Mouse (Mus musculus): ENCODE measurements around the gene Olfr1121. TPM values are rescaled to one million over a fixed set of nuclear protein-coding genes. Genes with fewer than 3 reads are reported as not detected.
"Not testable (repeated sequence)": the region's sequence is repeated elsewhere in the genome, so short reads cannot be mapped to it uniquely, and the experiment has no call there.

The Olfr1121 gene
- polyA plus RNA-seq (2011; ENCODE audit: insufficient read depth, insufficient read length, low read depth, missing spikeins) = not detected in 2 replicates

GRCm38 (mm10) chr2:87369595-87369994, at the start of gene Olfr1121:
Gene Olfr1121, plus strand, starts transcription at chr2:87369895.
- no peaks in the 10 kb centered on the region for H3K4me1 ChIP-seq (ENCODE audit: control insufficient read depth, insufficient read depth, low read length)
- H3K9ac ChIP-seq (ENCODE audit: low read depth, poor library complexity, severe bottlenecking) = no peak within 1 kb of the TSS
- no peaks in the 10 kb centered on the region for H3K27me3 ChIP-seq (ENCODE audit: control insufficient read depth, insufficient read depth, low read length, poor library complexity, severe bottlenecking)
- TF ChIP-seq POLR2A (IDR thresholded peaks at IDR 0.05; ENCODE audit: insufficient read depth, low read length) (no peak), CTCF (IDR thresholded peaks at IDR 0.05; ENCODE audit: low read depth, low read length) (no peak), EP300 (IDR thresholded peaks at IDR 0.05; ENCODE audit: insufficient read depth, low read depth, low read length) (no peak)
- H3K9me3 ChIP-seq (replicated peaks; ENCODE audit: control insufficient read depth, insufficient read depth, low read length, poor library complexity, severe bottlenecking) = no peaks in the 10 kb centered on the region
- no peaks in the 10 kb centered on the region for H3K36me3 ChIP-seq (ENCODE audit: control insufficient read depth, insufficient read depth, low read length, poor library complexity, severe bottlenecking)
- no peak within 1 kb of the TSS for H3K4me3 ChIP-seq (ENCODE audit: low read depth, low read length)
- H3K27ac ChIP-seq (ENCODE audit: insufficient read depth, low read length) = no peak within 1 kb of the TSS

GRCm38 (mm10) chr2:87354515-87354914, 15.2 kb upstream of the Olfr1121 start, which contains the start of gene Olfr1120:
Gene Olfr1120, plus strand, starts transcription at chr2:87354815.
- no peak within 1 kb of the TSS for H3K27ac ChIP-seq (ENCODE audit: insufficient read depth, low read length)
- H3K4me1 ChIP-seq (ENCODE audit: control insufficient read depth, insufficient read depth, low read length) = no peaks in the 10 kb centered on the region
- no peak within 1 kb of the TSS for H3K4me3 ChIP-seq (ENCODE audit: low read depth, low read length)
- no peaks in the 10 kb centered on the region for H3K9me3 ChIP-seq (replicated peaks; ENCODE audit: control insufficient read depth, insufficient read depth, low read length, poor library complexity, severe bottlenecking)
- TF ChIP-seq EP300 (IDR thresholded peaks at IDR 0.05; ENCODE audit: insufficient read depth, low read depth, low read length) (no peak), CTCF (IDR thresholded peaks at IDR 0.05; ENCODE audit: low read depth, low read length) (no peak), POLR2A (IDR thresholded peaks at IDR 0.05; ENCODE audit: insufficient read depth, low read length) (no peak)
- no peaks in the 10 kb centered on the region for H3K27me3 ChIP-seq (ENCODE audit: control insufficient read depth, insufficient read depth, low read length, poor library complexity, severe bottlenecking)
- no peak within 1 kb of the TSS for H3K9ac ChIP-seq (ENCODE audit: low read depth, poor library complexity, severe bottlenecking)
- H3K36me3 ChIP-seq (ENCODE audit: control insufficient read depth, insufficient read depth, low read length, poor library complexity, severe bottlenecking) = no peaks in the 10 kb centered on the region

GRCm38 (mm10) chr2:87360121-87360520, 9.6 kb upstream of the Olfr1121 start:
- not testable (repeated sequence) for H3K27me3 ChIP-seq (ENCODE audit: control insufficient read depth, insufficient read depth, low read length, poor library complexity, severe bottlenecking); H3K4me1 ChIP-seq (ENCODE audit: control insufficient read depth, insufficient read depth, low read length); H3K4me3 ChIP-seq (ENCODE audit: low read depth, low read length); H3K27ac ChIP-seq (ENCODE audit: insufficient read depth, low read length); H3K9ac ChIP-seq (ENCODE audit: low read depth, poor library complexity, severe bottlenecking); H3K9me3 ChIP-seq (replicated peaks; ENCODE audit: control insufficient read depth, insufficient read depth, low read length, poor library complexity, severe bottlenecking); H3K36me3 ChIP-seq (ENCODE audit: control insufficient read depth, insufficient read depth, low read length, poor library complexity, severe bottlenecking)

- TF ChIP-seq CTCF (IDR thresholded peaks at IDR 0.05; ENCODE audit: low read depth, low read length) = no peak
- no peak for TF ChIP-seq EP300 (IDR thresholded peaks at IDR 0.05; ENCODE audit: insufficient read depth, low read depth, low read length)
- no peak for TF ChIP-seq POLR2A (IDR thresholded peaks at IDR 0.05; ENCODE audit: insufficient read depth, low read length)
- no peak overlapping the region for H3K4me3 ChIP-seq (ENCODE audit: low read depth, low read length)
- no peak overlapping the region for H3K9ac ChIP-seq (ENCODE audit: low read depth, poor library complexity, severe bottlenecking)
- H3K4me1 ChIP-seq (ENCODE audit: control insufficient read depth, insufficient read depth, low read length) = no peaks in the 10 kb centered on the region
- H3K27ac ChIP-seq (ENCODE audit: insufficient read depth, low read length) = no peak overlapping the region
- no peaks in the 10 kb centered on the region for H3K36me3 ChIP-seq (ENCODE audit: control insufficient read depth, insufficient read depth, low read length, poor library complexity, severe bottlenecking)
- no peaks in the 10 kb centered on the region for H3K27me3 ChIP-seq (ENCODE audit: control insufficient read depth, insufficient read depth, low read length, poor library complexity, severe bottlenecking)
- no peaks in the 10 kb centered on the region for H3K9me3 ChIP-seq (replicated peaks; ENCODE audit: control insufficient read depth, insufficient read depth, low read length, poor library complexity, severe bottlenecking)
Observed at GRCm38 (mm10) chr2:87371726-87372125, 2.0 kb downstream of the Olfr1121 start.

GRCm38 (mm10) chr2:87383935-87384334, 14.2 kb downstream of the Olfr1121 start:
- H3K4me1 ChIP-seq (ENCODE audit: control insufficient read depth, insufficient read depth, low read length) = no peaks in the 10 kb centered on the region

GRCm38 (mm10) chr2:87385549-87385948, 15.9 kb downstream of the Olfr1121 start, which contains the start of gene Olfr1122:
Gene Olfr1122, plus strand, starts transcription at chr2:87385849.
- Histone ChIP-seq H3K27ac (ENCODE audit: insufficient read depth, low read length) (no peak within 1 kb of the TSS), H3K36me3 (ENCODE audit: control insufficient read depth, insufficient read depth, low read length, poor library complexity, severe bottlenecking) (no peaks in the 10 kb centered on the region), H3K4me1 (ENCODE audit: control insufficient read depth, insufficient read depth, low read length) (no peaks in the 10 kb centered on the region), H3K9me3 (replicated peaks; ENCODE audit: control insufficient read depth, insufficient read depth, low read length, poor library complexity, severe bottlenecking) (no peaks in the 10 kb centered on the region), H3K4me3 (ENCODE audit: low read depth, low read length) (no peak within 1 kb of the TSS), H3K9ac (ENCODE audit: low read depth, poor library complexity, severe bottlenecking) (no peak within 1 kb of the TSS), H3K27me3 (ENCODE audit: control insufficient read depth, insufficient read depth, low read length, poor library complexity, severe bottlenecking) (no peaks in the 10 kb centered on the region)
- TF ChIP-seq CTCF (IDR thresholded peaks at IDR 0.05; ENCODE audit: low read depth, low read length) (no peak), POLR2A (IDR thresholded peaks at IDR 0.05; ENCODE audit: insufficient read depth, low read length) (no peak), EP300 (IDR thresholded peaks at IDR 0.05; ENCODE audit: insufficient read depth, low read depth, low read length) (no peak)

More at GRCm38 (mm10) chr2:87383935-87384334, 14.2 kb downstream of the Olfr1121 start:
- TF ChIP-seq EP300 (IDR thresholded peaks at IDR 0.05; ENCODE audit: insufficient read depth, low read depth, low read length) (no peak), POLR2A (IDR thresholded peaks at IDR 0.05; ENCODE audit: insufficient read depth, low read length) (no peak), CTCF (IDR thresholded peaks at IDR 0.05; ENCODE audit: low read depth, low read length) (no peak)
- H3K27ac ChIP-seq (ENCODE audit: insufficient read depth, low read length) = no peak overlapping the region
- no peaks in the 10 kb centered on the region for H3K36me3 ChIP-seq (ENCODE audit: control insufficient read depth, insufficient read depth, low read length, poor library complexity, severe bottlenecking)
- H3K4me3 ChIP-seq (ENCODE audit: low read depth, low read length) = no peak overlapping the region
- H3K9ac ChIP-seq (ENCODE audit: low read depth, poor library complexity, severe bottlenecking) = no peak overlapping the region
- no peaks in the 10 kb centered on the region for H3K9me3 ChIP-seq (replicated peaks; ENCODE audit: control insufficient read depth, insufficient read depth, low read length, poor library complexity, severe bottlenecking)
- H3K27me3 ChIP-seq (ENCODE audit: control insufficient read depth, insufficient read depth, low read length, poor library complexity, severe bottlenecking) = no peaks in the 10 kb centered on the region

- not testable (repeated sequence) for H3K36me3 ChIP-seq (ENCODE audit: control insufficient read depth, insufficient read depth, low read length, poor library complexity, severe bottlenecking); H3K4me1 ChIP-seq (ENCODE audit: control insufficient read depth, insufficient read depth, low read length); H3K9me3 ChIP-seq (replicated peaks; ENCODE audit: control insufficient read depth, insufficient read depth, low read length, poor library complexity, severe bottlenecking); H3K27ac ChIP-seq (ENCODE audit: insufficient read depth, low read length); H3K4me3 ChIP-seq (ENCODE audit: low read depth, low read length); H3K27me3 ChIP-seq (ENCODE audit: control insufficient read depth, insufficient read depth, low read length, poor library complexity, severe bottlenecking); H3K9ac ChIP-seq (ENCODE audit: low read depth, poor library complexity, severe bottlenecking)
Observed at GRCm38 (mm10) chr2:87393605-87394004, 23.9 kb downstream of the Olfr1121 start.

GRCm38 (mm10) chr2:87394686-87395085, 25.0 kb downstream of the Olfr1121 start:
- H3K27ac ChIP-seq (ENCODE audit: insufficient read depth, low read length); H3K36me3 ChIP-seq (ENCODE audit: control insufficient read depth, insufficient read depth, low read length, poor library complexity, severe bottlenecking); H3K9ac ChIP-seq (ENCODE audit: low read depth, poor library complexity, severe bottlenecking); H3K4me3 ChIP-seq (ENCODE audit: low read depth, low read length); H3K27me3 ChIP-seq (ENCODE audit: control insufficient read depth, insufficient read depth, low read length, poor library complexity, severe bottlenecking); H3K9me3 ChIP-seq (replicated peaks; ENCODE audit: control insufficient read depth, insufficient read depth, low read length, poor library complexity, severe bottlenecking); H3K4me1 ChIP-seq (ENCODE audit: control insufficient read depth, insufficient read depth, low read length): not testable (repeated sequence)

Data from ES-Bruce4 (cell line).